Mouse (Mus musculus) cortical plate, adult 2 months (tissue): Measurements from ENCODE around the gene Sepsecs.

Experiments used
- CTCF ChIP-seq: fragments of 200-500 bp; IDR thresholded peaks from 2 replicates; pipeline ENCODE4 v1.5.1; 2011; ENCODE audit warnings: mild to moderate bottlenecking, control low read depth, low read length; ENCODE audit not compliant: insufficient read depth; ENCODE audit errors: extremely low read depth
- POLR2A ChIP-seq: fragments of 200-500 bp; IDR thresholded peaks from 2 replicates; pipeline ENCODE4 v1.6.1; 2011; ENCODE audit warnings: mild to moderate bottlenecking, low read length, control low read depth; ENCODE audit not compliant: insufficient read depth; ENCODE audit errors: extremely low read depth

- TF ChIP-seq CTCF (no peak), POLR2A (no peak)
Measured at GRCm38 (mm10) chr5:52614686-52615085, 54.8 kb downstream of the Sepsecs start.
